Mouse (Mus musculus) liver, adult 2 months (tissue): ENCODE results near the gene Cd52.

ENCODE experiments used
- CTCF ChIP-seq: fragments of 200-500 bp; IDR thresholded peaks from 2 replicates; pipeline ENCODE4 v1.5.1; 2011; ENCODE audit warnings: low read depth, low read length, control low read depth
- POLR2A ChIP-seq: fragments of 200-500 bp; IDR thresholded peaks from 2 replicates; pipeline ENCODE4 v1.6.1; 2011; ENCODE audit warnings: low read length, control low read depth; ENCODE audit not compliant: insufficient read depth; ENCODE audit errors: extremely low read depth

DNA sequence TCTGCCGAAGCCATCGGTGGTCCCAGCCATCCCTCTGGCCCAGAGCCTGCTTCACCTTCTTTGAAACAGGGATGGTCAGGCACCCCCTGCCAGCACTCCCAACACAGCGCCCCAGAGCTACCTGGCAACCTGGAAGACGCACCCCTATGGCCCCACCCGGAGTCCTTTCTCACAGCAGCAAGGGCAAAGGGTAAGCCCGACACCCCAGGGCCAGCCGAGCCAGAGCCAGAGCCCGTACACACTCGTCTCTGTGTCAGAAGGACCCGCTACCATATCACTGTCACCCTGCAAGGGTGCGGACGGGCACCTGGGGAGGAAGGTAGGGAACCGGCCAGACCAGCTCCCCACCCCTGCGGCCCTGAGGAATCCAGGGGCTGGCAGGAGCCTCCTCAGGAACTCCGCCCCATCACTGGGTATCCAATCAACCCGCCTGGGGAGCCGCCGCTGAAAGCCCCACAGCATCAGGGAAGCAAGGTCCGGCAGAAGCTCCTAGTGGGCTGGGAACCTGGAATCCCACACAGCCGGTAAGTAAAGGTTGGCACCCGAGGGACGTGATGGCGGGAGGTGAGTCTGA lies 29.4 kb downstream of the Cd52 start:
- TF ChIP-seq CTCF (no peak), POLR2A (no peak)
